14 mouse cellular contexts compared by ENCODE assay signal in genomic region chr11:45491021-45491967, GRCm38 (mm10).
DNase-seq lines count a peak whose midpoint lies in the region; ATAC-seq and TF ChIP-seq lines count a peak whose summit lies in the region.
"Had no signal": no experiment of that assay in that cellular context is flagged by ENCODE, and none has a peak within 500 bp of the region (broad histone marks: within the 10 kb centered on the region; RNA-seq: fewer than 3 reads in every experiment).

No protein-coding gene starts in this region.

- no peaks in the 10 kb centered on the region for H3K36me3 ChIP-seq in hindbrain, embryonic 15.5 days
- no peaks in the 10 kb centered on the region for H3K36me3 ChIP-seq in midbrain, embryonic 12.5 days
- no peaks in the 10 kb centered on the region for H3K36me3 ChIP-seq in lung, postnatal 0 days (ENCODE audit: insufficient read depth, low read length)
- H3K36me3 ChIP-seq: limb, embryonic 15.5 days had no signal

- H3K4me1 ChIP-seq in hindbrain, embryonic 15.5 days (replicated peaks): no peaks in the 10 kb centered on the region
- no peaks in the 10 kb centered on the region for H3K4me1 ChIP-seq in midbrain, embryonic 12.5 days
- H3K4me1 ChIP-seq in lung, postnatal 0 days (ENCODE audit: insufficient read depth, low read depth, low read length): no peaks in the 10 kb centered on the region

- H3K9me3 ChIP-seq in hindbrain, embryonic 15.5 days: no peaks in the 10 kb centered on the region
- no peaks in the 10 kb centered on the region for H3K9me3 ChIP-seq in midbrain, embryonic 12.5 days
- no peaks in the 10 kb centered on the region for H3K9me3 ChIP-seq in lung, postnatal 0 days (ENCODE audit: low read length)
- H3K9me3 ChIP-seq: limb, embryonic 15.5 days had no signal

- ATAC-seq in frontal cortex, adult (ENCODE audit: low TSS enrichment): peak; percentile 67
- ATAC-seq in hindbrain, embryonic 15.5 days (ENCODE audit: low FRiP score, low read depth): peak; percentile 84
- ATAC-seq in midbrain, embryonic 12.5 days (ENCODE audit: low FRiP score, low read depth): peak; percentile 60; the same call in 1 of the 2 replicates
- no peak for ATAC-seq in lung, postnatal 0 days

- H3K4me3 ChIP-seq in hindbrain, embryonic 15.5 days: no peak overlapping the region
- no peak overlapping the region for H3K4me3 ChIP-seq in midbrain, embryonic 12.5 days
- no peak overlapping the region for H3K4me3 ChIP-seq in lung, postnatal 0 days (ENCODE audit: low read depth, low read length)
- H3K4me3 ChIP-seq: limb, embryonic 15.5 days had no signal

- TF ChIP-seq EP300 in lung, postnatal 0 days (IDR thresholded peaks at IDR 0.05): no peak

- 46% methylated on average over 20 of the region's 20 CpGs for WGBS in hindbrain, embryonic 15.5 days
- WGBS in midbrain, embryonic 12.5 days: 63% methylated on average over 19 of the region's 20 CpGs
- 79% methylated on average over 19 of the region's 20 CpGs for WGBS in lung, postnatal 0 days

- TF ChIP-seq CTCF in lung, postnatal 0 days (IDR thresholded peaks at IDR 0.05): no peak

- DNase-seq in frontal cortex, postnatal 36 days (ENCODE audit: low spot score in 2 of 2): no peak
- peak; percentile 15 for DNase-seq in retina, postnatal 1 day
- DNase-seq in spleen, adult 12 weeks (ENCODE audit: low spot score): no peak
- DNase-seq in embryo, embryonic 11 days: no peak
- DNase-seq in lung, postnatal 0 days (ENCODE audit: low spot score): no peak
- DNase-seq: cerebellum, adult 9-11 months; kidney, postnatal 14 days; lung, adult 2 months; spleen, adult 18-20 months; thymus, postnatal 36 days had no signal

- H3K27me3 ChIP-seq in hindbrain, embryonic 15.5 days: no peaks in the 10 kb centered on the region
- no peaks in the 10 kb centered on the region for H3K27me3 ChIP-seq in midbrain, embryonic 12.5 days
- no peaks in the 10 kb centered on the region for H3K27me3 ChIP-seq in lung, postnatal 0 days (replicated peaks; ENCODE audit: insufficient read depth, low read length)
- H3K27me3 ChIP-seq: limb, embryonic 15.5 days had no signal

- H3K27ac ChIP-seq in hindbrain, embryonic 15.5 days (replicated peaks): peak overlapping the region; percentile 38; the same call in 1 of the 2 replicates
- peak overlapping the region; percentile 16 for H3K27ac ChIP-seq in midbrain, embryonic 12.5 days (replicated peaks)
- no peak overlapping the region for H3K27ac ChIP-seq in lung, postnatal 0 days (ENCODE audit: low read length)
- H3K27ac ChIP-seq: limb, embryonic 15.5 days had no signal

- H3K9ac ChIP-seq in hindbrain, embryonic 15.5 days: no peak overlapping the region
- H3K9ac ChIP-seq in midbrain, embryonic 12.5 days (replicated peaks): no peak overlapping the region
- H3K9ac ChIP-seq in lung, postnatal 0 days (replicated peaks; ENCODE audit: low read depth): no peak overlapping the region
- H3K9ac ChIP-seq: limb, embryonic 15.5 days had no signal

- no peak overlapping the region for H3K4me2 ChIP-seq in hindbrain, embryonic 15.5 days
- no peak overlapping the region for H3K4me2 ChIP-seq in midbrain, embryonic 12.5 days (replicated peaks)
- H3K4me2 ChIP-seq in lung, postnatal 0 days (replicated peaks; ENCODE audit: low read depth, low read length): no peak overlapping the region
- H3K4me2 ChIP-seq: limb, embryonic 15.5 days had no signal
